Mouse (Mus musculus) C2C12 (cell line): ENCODE results near the gene Gm36079.
"Not testable (repeated sequence)": the region's sequence is repeated elsewhere in the genome, so short reads cannot be mapped to it uniquely, and the experiment has no call there.

Experiments used
- CTCF ChIP-seq: IDR thresholded peaks from one replicate; pipeline ENCODE4 v1.5.1; 2011; ENCODE audit not compliant: control insufficient read depth, insufficient read depth, insufficient read length
- MYOD1 ChIP-seq: IDR thresholded peaks from one replicate; pipeline ENCODE4 v1.6.1; 2011; ENCODE audit warnings: low read depth; ENCODE audit not compliant: control insufficient read depth, insufficient read length

GRCm38 (mm10) chr13:120024581-120024980, 2.2 kb downstream of the Gm36079 start:
- not testable (repeated sequence) for TF ChIP-seq CTCF, MYOD1
